Mouse (Mus musculus) megakaryocyte, adult 5-6 weeks (primary cell): ENCODE data around the gene Popdc3. TPM values are rescaled to one million over a fixed set of nuclear protein-coding genes. Genes with fewer than 3 reads are reported as not detected.
A peak's percentile ranks its signal among the peaks of the same experiment; 100 is the strongest.
"Not testable (repeated sequence)": the region's sequence is repeated elsewhere in the genome, so short reads cannot be mapped to it uniquely, and the experiment has no call there.

Experiments used
- ATAC-seq: 2 replicates; pipeline ENCODE4 v1.8.0; 2016; ENCODE audit warnings: mild to moderate bottlenecking, inconsistent platforms; ENCODE audit not compliant: poor library complexity, severe bottlenecking
- total RNA-seq, 2 experiments: library from RNA; stranded (forward) in 1 of 2; stranded (reverse) in 1 of 2; fragments of 153-499, 151-499 nt in 1 of 2; fragments of 221-1000, 200-1000 nt in 1 of 2; gene quantifications; 2 replicates each; pipeline versions ENCODE4 v1.2.3 to v1.2.4; 2015 to 2017

Gene Popdc3
- total RNA-seq (2015): not detected in 2 replicates
- total RNA-seq (2017): 0.18 TPM in 1 of 2 replicates, not detected in the other

DNA sequence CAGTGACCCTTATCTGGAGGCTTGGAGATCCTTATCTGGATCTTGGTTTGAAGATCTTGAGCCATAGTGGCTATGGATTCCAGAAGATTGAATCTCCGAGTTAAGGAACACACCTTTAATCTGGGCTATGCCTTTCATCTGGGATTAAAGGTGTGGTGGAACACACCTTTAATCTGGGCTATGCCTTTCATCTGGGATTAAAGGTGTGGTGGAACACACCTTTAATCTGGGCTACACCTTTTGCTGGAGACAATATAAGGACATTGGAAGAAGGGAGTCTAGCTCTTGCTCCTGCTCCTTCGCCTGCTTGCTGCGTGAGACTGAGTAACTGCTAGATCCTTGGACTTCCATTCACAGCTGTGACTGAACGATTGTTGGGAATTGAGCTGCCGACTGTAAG lies at the start of gene Popdc3:
Gene Popdc3 (plus strand): TSS at position 301 of the 400 bp plus-strand sequence.
- ATAC-seq: not testable (repeated sequence)

DNA sequence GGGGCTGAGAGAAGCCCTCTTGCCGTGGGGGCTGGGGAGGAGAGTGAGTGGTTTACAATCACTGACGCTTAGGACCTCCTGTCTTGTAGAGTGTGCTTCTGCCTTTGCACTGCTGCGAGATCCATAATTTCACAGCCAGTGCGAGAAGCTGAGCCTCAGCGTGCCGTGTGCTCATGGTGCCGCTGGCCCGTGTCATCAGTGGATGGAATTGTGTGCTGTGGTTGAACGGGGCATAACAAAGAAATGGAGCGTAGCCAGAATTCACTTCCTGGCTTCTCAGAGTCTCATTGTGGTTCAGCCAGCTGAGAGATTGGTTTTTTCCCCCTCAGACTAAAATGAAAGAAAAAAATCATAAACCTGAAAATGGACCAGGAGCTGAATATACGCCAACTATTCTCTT lies 48.8 kb upstream of the Popdc3 start:
- no peak for ATAC-seq

DNA sequence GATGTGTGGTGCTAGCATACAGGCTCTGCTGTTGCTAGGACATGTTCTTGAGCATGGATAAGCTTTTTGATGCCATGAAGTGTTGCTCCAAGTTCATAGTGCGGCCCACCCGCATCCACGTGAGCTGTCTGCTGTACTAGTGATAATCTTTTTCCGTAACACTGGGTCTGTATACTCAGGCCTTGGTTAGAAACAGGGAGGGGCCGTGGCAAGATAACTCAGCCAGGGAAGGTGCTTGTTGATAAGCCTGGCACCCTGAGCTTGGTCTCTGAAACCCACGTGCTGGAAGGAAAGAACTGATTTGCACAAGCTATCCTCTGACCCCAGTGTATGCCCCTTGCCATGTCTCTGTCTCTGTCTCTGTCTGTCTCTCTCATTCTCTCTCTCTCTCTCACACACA lies 47.9 kb upstream of the Popdc3 start:
- ATAC-seq: 0 out of 2 replicates have a peak, but pooled peaks have one; percentile 20

DNA sequence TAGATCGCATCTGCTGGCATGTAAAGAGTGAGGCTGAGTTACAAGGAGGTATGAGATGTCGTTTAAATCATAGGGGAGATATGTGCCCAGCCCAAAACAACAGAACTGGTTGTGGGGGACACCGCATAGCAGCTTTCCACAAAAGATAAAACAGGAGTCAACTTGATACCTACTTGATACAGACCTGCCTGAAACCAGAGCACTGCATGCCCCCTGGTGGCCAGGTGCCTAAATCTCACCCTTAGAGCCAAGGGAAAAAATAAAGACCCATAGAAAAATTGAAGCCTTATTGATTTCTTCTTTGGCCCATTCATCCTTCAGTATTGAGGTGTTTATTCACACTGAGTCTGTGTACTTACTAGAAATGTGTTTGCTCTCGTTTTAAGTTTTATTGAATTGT lies 45.5 kb upstream of the Popdc3 start:
- ATAC-seq: peak; percentile 65

DNA sequence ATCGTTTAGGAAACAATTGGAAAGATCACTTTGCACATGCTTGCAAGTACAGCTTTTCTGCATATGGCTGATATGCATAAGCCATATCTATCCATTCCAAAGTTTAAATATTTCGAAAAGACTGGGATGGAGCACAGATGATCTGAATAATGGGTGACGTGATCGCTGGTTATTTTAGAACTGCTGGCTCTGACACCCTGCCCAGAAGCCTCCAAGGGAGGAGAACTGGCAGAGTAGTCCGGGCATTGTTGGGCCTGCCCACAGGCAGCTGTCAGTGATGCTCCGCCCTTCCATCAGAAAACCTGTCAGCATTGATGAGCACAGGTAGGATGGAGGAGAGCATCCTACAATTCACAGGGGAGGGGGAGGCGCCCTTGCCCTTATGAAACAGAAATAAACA lies 41.1 kb upstream of the Popdc3 start:
- ATAC-seq: no peak

DNA sequence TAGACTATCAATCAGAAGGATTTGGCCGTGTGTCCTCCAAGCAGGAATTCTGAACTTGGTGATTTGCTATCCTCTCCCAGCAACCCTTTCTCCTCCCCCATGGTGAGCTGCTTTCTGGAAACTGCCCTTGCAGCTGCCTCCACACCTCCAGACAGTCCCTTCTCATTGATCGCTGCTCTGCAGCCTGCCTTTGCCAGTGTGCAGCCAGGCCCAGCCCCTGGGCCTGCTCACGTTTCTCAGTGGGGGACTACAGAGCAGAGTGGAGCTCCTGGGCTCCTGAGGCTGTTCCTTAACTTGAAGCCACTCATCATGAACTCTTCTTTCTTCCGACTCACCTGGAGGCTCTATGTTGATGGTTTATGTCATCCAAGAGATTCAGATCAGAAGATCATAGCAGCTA lies 38.0 kb upstream of the Popdc3 start:
- no peak for ATAC-seq

DNA sequence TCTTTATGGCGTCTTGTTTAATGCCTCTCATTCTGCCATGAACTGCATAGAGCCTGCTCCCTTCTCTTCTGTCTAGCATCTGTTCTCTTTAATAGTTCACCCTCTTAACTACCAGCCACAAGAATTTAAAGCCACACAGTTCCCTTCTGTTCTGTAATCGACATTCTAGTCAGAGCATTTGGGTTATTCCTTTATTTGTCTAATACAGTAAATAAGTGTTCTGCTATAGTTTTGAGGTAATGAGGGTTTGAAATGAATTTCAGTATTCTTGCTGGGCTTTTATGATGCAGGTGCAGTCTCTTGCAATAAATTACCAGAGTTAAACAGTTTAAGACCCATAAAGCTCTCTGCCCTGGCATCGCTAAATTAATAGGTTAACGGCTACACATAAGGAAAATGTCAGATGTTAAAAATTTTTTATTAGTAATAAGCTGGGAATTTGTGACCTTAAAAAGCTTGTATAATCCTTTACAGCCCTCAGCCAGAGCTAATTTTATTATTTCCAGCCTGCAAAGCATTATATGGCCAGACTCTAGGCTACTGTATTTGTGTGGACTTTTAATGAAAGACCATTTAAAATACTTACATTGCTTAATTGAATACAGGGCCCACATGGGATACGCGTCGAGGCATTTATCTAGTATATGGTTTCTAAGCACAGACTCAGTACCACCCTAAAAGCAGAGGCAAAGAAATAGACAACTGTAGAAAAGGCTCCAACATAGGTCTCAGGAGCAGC lies 37.3 kb upstream of the Popdc3 start:
- no peak for ATAC-seq

DNA sequence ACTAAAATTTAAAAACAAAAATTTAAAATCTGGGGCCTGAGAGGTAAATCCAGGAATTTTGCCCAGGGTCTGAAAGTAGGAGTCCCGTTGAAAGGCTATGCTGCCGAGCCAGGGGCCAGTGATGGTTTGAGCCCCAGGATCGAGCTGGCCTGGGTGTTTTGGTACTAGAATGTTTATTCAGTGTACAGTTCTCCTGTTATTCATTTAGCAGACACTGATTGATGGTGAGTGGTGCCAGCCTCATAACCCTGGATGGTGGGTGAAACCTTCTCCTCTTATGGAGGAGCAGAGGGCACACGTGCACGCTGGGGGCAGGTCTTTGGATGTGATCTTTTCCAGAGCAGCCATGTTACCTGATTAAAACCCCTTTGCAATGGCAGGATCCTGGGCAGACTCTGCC lies 35.5 kb upstream of the Popdc3 start:
- no peak for ATAC-seq

DNA sequence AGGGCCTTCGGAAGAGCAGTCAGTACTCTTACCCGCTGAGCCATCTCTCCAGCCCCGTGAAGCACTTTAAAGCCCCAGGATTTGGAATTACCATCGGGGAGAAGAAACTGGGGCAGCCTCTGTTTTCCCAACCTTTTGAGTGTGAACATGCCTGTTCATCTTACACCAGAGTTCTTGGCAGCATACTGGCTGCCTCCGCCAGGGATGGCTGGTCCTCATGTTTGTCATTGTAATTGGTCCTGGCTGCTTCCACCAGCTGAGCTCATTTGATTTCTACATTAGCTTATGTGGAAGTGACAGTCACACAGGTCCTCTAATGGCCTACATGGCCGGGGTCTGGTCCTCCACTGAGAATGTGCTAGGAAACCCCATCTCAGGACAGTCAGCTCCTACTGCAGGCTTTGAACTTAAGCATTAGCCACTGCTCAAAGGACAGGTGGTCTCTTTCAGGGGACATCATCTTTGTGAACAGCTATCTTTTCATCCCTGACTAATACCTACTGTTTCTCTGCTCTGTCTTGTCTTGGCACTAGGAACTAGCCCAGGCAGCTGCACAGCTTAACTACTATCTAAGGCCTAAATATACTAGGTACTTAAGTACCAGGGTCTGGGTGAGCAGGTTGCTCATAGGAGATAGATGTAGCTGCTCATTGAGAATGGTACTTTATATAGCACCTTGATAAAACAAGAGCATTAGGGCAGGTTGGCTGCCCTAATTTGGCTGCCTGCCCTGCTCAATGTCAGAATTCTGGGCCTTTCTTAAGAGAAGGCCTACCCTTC lies 33.7 kb upstream of the Popdc3 start:
- ATAC-seq: no peak

DNA sequence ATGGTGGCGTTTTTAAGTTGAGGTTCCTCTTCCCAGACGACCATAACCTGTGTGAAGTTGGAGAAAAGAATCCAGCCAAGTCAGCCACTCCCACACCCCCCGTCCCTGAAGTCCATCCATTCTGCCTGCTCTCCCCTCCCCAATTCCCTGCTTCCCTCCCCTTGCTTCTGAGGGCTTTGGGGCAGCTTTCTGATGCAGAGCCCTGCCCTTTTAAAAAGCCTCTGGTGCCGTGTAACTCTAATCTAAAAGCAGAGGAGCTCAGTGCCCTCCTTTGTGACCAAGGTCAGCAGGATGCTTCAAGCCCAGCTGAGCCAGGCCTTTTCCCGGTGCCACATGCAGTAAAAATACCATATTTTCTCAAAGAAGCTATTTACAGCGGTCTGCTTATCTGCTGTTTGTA lies 31.1 kb upstream of the Popdc3 start:
- ATAC-seq: no peak

DNA sequence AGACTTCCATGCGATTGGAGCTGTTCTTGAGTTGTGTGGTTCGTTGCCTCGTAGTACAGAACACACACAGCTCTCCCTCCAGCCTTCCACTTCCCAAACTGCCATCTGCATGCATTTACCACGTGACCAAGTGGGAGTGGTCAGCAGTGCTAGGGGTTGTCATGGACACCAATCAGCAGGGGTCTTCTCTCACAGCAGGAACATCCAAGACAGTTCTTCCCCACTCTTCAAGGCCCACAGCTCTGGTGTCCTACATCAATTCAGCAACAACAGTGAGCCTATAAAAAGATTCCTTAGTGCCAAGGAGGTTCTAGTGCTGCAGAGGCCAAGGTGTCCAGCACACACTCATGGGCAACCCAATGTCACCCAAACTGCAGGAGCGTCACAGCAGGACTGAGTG lies 26.8 kb upstream of the Popdc3 start:
- no peak for ATAC-seq

DNA sequence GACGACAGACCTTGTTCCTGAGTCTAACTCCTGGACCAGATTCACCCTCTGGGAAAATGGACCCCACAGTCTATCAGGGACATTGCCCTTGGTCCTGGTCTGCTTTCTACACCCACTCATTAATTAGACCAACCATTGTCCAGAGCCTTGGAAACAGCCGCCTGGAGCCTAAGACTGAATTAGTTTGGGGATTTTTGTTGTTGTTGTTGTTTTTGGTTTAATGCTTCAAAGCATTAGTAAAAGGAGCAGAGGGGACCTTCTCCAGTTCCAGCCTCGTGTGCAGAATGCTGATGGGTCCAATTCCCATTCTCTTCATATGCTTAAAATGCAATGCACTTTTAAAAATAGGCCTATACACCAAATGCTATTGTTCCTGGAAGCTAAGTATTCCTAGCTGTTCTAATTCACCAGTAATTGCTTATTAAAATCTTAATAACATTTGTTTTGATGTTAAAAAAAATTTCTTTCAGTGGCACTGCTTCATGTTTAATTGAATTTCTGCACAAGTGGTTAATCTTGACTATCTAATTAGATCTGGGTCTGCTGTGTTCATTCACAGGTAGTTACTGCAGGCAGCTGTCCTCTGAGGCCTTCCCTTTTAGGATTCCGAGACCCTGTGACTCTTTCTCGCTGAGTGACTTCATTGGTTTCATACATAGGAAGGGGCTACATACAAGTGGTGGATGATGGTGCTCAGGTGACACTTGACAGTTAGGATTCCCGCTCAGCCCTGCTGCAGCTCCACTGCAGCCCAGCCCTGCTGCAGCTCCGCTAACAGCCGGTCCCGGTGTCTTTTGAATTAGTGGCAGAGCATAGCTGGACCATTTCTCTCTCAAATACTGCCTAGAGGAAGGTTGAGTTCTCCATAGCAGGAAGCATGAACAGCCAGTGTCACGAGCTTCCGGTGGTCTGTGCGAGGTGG lies 25.9 kb upstream of the Popdc3 start:
- no peak for ATAC-seq

DNA sequence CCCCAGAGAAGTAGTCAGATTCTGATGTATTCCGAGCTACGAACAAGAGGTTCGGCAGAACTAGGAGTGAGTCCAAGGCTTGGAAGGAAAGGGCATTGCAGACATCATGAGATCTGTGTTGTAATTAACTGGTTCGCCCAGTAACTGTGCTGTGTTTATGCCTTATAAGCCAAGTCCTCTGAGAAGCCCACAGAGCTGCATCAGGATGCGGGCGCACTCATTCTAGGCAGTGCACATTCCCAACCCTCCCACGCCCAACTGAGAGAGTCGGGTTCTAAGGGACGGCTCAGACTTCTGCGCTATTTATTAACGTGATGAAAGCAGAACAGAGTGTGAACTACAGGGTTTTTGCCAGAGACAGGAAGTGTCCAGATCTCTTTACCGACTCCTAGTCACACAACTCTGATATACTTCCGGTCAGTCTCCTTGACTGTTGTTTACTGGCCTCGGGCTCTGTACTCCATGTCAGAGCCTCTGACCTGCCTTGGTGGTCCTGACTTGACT lies 23.3 kb upstream of the Popdc3 start:
- no peak for ATAC-seq

DNA sequence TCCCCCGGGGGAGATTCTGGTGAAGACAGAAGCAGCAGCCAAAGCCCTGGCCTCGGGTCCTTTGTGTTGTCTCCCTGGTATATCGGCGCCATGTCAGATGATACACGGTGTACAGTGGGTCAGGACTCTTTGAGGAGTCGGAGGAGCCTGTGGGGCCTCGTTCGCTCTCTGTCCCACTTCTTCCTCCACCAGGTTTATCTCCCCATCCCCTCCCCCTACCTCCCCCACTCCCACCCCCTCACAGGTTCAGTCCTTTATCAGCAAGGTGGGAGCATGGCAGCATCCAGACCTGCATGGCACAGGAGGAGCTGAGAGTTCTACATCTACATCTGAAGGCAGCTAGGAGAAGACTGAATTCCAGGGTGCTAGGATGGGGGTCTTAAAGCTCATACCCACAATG lies 12.0 kb upstream of the Popdc3 start:
- ATAC-seq: no peak

DNA sequence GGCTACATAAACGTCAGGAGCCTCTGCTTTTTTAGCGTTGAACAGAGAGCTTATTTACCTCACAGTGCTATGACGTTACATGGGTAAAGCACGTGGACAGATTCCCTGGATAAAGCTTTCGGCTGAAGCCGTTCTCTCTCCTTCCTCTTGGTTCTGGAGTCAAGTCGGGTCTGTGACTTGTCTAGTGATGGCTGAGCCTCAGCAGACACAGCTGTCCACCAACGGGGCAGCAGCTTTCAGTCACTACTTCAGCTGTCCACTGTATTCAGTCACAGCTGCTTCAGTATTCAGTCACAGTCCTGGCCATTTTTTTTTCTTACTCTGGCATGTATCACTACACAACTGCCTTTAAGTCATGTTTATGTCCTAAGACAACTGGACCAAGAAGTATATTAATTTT lies 4.0 kb upstream of the Popdc3 start:
- no peak for ATAC-seq

DNA sequence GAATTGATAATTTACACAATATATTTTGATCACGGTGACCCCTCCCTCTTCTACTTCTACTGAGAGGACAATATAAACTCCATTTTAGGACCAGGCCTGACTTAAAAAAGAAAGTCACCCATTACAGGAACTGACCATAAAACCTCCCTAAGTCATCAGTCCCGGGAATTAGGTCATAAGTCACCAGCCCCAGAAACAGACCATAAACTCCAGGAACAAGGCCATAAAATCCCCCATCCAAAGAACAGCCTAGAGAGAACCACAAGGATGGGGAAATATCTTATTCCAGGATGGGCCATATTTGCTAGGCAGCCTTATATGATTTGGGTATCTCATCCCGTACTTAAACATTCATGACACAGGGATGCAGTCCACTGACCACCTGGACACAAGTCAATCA lies 3.6 kb upstream of the Popdc3 start:
- no peak for ATAC-seq

DNA sequence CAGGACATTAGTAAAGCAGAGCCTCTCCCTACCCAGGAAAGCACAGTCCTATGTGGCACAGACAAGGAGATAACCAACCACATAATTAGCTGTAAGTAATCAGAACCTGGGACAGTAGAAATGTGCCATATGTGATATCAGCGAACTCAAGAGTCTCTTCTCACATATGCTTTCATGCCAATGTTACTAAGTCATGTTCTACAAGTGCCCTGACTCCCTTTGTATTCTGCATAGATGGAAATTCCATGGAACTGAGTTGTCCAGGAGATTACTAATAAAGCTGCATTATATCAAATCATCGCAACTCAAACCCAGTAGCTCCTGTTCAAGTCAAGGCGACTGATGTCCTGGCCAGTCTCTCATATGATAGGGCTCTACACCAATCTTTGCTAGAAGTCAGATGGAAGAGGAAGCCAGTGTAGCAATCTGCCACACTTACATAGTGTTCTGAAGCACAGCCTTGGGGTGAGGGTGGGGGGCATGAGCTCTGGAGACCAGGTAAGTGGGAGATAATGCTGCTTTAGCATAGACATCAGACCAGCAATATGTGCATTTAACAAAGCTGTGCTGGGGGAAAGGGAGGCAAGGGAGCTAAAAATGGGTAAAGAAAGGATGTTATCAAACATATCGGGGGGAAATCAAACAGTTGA lies 2.9 kb downstream of the Popdc3 start:
- ATAC-seq: no peak

DNA sequence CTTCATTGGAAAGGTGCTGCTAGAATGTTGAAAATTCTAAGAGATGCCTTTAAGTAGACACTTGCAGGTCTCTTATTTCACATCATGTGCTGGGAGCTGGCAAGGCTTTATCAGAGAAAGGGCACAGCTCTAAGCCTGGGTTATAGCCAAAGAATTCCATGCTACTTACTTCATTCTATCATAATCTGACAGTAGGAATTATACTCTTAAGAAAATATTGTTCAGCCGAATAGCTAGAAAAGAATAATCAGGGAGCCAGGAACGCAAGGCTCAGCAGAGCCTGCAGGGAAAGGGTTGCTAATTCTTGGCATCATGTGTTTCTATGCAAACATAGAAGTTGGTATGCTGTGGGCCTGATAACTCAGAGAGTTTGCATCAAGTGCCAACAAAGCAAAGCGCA lies 3.4 kb downstream of the Popdc3 start:
- ATAC-seq: no peak

DNA sequence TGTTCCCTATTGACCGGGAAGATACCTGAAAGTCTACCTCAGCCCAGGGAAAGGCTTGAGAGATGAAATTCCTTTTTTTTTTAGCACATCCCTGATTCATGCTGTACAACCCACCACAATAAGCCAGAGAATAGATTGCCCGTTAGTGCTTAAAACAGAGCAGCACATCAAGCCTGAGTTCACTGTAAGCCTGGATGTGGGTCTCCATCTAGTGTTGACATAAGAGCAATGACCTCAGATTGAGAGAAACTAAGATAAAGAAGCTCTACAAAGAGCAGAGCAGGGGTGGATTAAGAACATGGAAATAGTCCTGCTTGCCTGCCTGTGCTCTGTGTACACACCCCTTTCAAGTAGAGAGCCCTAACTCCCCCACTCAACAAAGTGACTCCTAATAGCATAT lies 7.6 kb downstream of the Popdc3 start:
- no peak for ATAC-seq
